Mouse (Mus musculus) erythroblast, adult 5-6 weeks (primary cell): Measurements from ENCODE around the gene N4bp2l2. TPM values are rescaled to one million over a fixed set of nuclear protein-coding genes. Genes with fewer than 3 reads are reported as not detected.
"Not testable (repeated sequence)": the region's sequence is repeated elsewhere in the genome, so short reads cannot be mapped to it uniquely, and the experiment has no call there.

Experiments
- ATAC-seq: replicated peaks from 2 replicates; pipeline ENCODE4 v1.8.0; 2016; ENCODE audit warnings: moderate number of reproducible peaks, mild to moderate bottlenecking, moderate TSS enrichment, inconsistent platforms; ENCODE audit not compliant: poor library complexity, low FRiP score, severe bottlenecking
- total RNA-seq, 2 experiments: library from RNA; stranded (forward) in 1 of 2; stranded (reverse) in 1 of 2; fragments of 150-400 nt in 1 of 2; fragments of 200-764, 138-1000 nt in 1 of 2; gene quantifications; 2 replicates each; pipeline versions ENCODE4 v1.2.3 to v1.2.4; 2015 to 2017; ENCODE audit warnings: low replicate concordance in 2 of 2

The N4bp2l2 gene
- total RNA-seq (2015; ENCODE audit: low replicate concordance) (45.3 and 81.3 TPM in 2 replicates), total RNA-seq (2017; ENCODE audit: low replicate concordance) (118 and 140 TPM in 2 replicates)

GRCm38 (mm10) chr5:150666133-150666739, at the start of gene N4bp2l2:
Gene N4bp2l2 (minus strand): TSS chr5:150666183.
- not testable (repeated sequence) for ATAC-seq

DNA sequence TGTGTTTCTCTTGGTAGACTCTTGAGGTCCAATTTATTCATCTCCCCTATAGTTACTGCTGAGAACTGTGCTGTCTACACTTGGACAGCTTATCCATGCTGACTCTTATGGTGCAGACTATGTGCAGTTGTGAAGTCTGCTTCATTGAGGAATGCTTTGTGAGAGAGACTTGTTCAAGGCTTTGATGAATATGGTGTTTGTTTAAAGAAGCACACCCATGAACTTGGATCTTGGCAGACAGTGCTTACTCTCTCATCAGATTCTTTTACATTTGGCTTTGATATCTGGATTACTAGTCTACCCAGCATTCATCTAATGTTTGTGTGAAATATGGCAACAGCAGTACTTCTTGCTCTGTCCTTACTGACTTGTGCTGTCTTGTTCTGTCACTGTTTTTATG, 47.4 kb upstream of the N4bp2l2 start:
- ATAC-seq, result no peak

DNA sequence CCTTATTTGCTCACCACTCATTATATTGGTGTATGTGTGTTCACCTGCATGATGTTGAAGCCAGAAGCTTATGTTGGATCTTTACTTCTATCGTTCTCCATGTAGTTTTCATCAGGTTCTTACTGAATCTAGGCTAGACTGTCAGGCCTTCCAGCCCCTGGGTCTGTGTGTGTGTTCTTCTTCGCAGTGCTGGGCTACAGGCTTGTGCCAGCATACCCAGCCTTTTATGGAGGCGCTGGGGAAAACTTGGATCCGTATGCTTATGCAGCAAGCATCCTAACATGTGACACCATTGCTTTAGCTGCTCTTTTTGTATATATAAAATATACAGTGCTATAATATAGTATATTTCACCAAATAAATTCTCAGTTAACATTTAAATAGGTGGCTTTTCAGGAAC, 45.5 kb upstream of the N4bp2l2 start:
- no peak for ATAC-seq

GRCm38 (mm10) chr5:150707181-150707580, 41.2 kb upstream of the N4bp2l2 start:
- ATAC-seq, result not testable (repeated sequence)

- not testable (repeated sequence) for ATAC-seq
Observed at GRCm38 (mm10) chr5:150706651-150707050, 40.7 kb upstream of the N4bp2l2 start.

DNA sequence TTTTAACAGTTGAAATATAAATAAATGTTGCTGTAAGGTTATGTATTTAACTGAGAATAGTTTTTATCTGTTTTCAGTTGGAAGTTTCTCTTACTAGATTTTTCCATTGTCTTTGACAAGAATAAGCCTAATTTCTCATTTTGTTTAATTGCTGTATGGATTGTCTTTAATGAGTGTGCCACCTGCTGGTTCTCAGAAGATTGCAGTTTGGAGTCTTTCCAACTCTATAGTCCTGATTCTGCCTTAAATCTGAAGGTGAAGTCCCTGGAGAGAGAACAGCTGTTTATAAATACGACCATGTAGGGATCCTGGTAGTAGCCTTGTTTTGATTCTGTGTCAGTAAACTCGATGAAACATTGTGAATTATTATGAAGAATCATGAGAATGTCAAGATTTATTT, 36.7 kb upstream of the N4bp2l2 start:
- peak; percentile 64; the same call in 1 of the 2 replicates for ATAC-seq

- ATAC-seq, result no peak
Observed at GRCm38 (mm10) chr5:150693277-150693676, 27.3 kb upstream of the N4bp2l2 start.

- ATAC-seq, result no peak
Observed at GRCm38 (mm10) chr5:150690685-150691084, 24.7 kb upstream of the N4bp2l2 start.

DNA sequence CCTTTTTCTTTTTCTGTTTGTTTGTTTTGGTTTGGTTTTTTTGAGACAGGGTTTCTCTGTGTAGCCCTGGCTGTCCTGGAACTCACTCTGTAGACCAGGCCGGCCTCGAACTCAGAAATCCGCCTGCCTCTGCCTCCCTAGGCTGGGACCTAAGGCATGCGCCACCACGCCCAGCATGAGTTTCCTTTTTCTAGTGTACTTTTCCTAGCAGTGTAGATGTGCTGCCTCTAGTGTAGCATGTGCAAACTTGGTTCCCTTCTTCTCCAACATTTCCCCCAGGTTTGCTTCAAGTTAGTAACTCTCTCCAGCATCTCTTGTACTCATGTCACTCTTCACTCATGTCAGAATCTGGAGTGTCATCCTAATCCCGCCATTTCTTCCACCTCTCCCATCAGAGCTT, 16.9 kb upstream of the N4bp2l2 start:
- ATAC-seq, result not testable (repeated sequence)

- no peak for ATAC-seq
Observed at GRCm38 (mm10) chr5:150674866-150675265, 8.9 kb upstream of the N4bp2l2 start.

GRCm38 (mm10) chr5:150673880-150674621, 8.1 kb upstream of the N4bp2l2 start:
- peak; percentile 50 for ATAC-seq

GRCm38 (mm10) chr5:150673153-150673835, 7.3 kb upstream of the N4bp2l2 start, which contains the start of gene Pds5b:
Gene Pds5b (plus strand): TSS chr5:150673739.
- ATAC-seq, result peak; percentile 96

GRCm38 (mm10) chr5:150672343-150672742, 6.4 kb upstream of the N4bp2l2 start:
- no peak for ATAC-seq

- no peak for ATAC-seq
Observed at GRCm38 (mm10) chr5:150668731-150669130, 2.7 kb upstream of the N4bp2l2 start.

- peak; percentile 96 for ATAC-seq
Observed at GRCm38 (mm10) chr5:150665132-150665954, 640 bp downstream of the N4bp2l2 start.

- peak; percentile 32 for ATAC-seq
Observed at GRCm38 (mm10) chr5:150664794-150665131, 1.2 kb downstream of the N4bp2l2 start.

GRCm38 (mm10) chr5:150663926-150664325, 2.1 kb downstream of the N4bp2l2 start:
- ATAC-seq, result not testable (repeated sequence)

DNA sequence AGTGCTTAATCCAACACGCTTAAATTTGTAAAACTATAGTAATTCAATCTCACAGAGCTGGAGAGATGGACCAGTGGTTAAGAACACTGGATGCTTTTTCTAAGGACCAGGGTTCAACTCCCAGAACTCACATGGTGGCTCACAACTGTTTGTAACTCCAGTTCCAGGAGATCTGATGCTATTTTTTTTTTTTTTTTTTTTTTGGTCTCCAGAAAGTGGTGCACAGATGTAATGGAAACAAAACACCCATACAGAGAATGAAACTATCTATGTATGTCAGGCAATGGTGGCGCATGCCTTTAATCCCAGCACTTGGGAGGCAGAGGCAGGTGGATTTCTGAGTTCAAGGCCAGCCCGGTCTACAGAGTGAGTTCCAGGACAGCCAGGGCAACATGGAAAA, 5.7 kb downstream of the N4bp2l2 start:
- ATAC-seq, result not testable (repeated sequence)

DNA sequence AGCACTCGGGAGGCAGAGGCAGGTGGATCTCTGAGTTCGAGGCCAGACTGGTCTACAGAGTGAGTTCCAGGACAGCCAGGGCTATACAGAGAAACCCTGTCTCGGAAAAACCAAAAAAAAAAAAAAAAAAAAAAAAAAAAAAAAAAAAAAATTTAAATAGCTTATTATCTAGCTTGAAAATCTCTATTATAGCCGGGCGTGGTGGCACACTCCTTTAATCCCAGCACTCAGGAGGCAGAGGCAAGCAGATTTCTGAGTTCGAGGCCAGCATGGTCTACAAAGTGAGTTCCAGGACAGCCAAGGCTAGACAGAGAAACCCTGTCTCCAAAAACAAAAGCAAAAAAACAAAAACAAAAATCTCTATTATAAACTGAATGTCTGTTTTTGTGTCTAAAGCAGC, 6.6 kb downstream of the N4bp2l2 start:
- not testable (repeated sequence) for ATAC-seq

GRCm38 (mm10) chr5:150654548-150654947, 11.4 kb downstream of the N4bp2l2 start:
- ATAC-seq, result no peak
